Comparison of ENCODE assay signal across 15 mouse cellular contexts in the genomic region with DNA sequence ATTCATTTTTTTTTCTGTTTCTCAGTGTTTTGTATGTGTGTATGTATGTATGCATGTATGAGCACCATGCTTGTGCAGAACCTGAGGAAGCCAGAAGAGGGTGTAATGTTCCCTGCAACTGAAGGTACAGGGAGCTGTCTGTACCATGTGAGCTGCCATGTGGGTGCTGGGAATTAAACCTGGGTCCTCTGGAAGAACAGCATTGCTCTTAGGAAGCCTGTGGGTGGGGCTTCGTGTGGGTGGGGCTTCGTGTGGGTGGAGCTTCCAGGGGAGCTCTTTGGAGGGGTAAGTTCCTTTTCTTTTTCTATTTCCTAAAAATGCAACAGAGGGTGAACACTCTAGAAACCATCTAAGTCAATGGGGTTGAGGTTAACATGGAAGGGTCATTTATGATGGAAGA.
"Had no signal": no experiment of that assay in that cellular context is flagged by ENCODE, and none has a peak within 500 bp of the region (broad histone marks: within the 10 kb centered on the region; RNA-seq: fewer than 3 reads in every experiment).

No protein-coding gene starts in this region.

- H3K4me2 ChIP-seq: neural tube, embryonic 15.5 days; stomach, embryonic 15.5 days had no signal

- H3K4me1 ChIP-seq: stomach, embryonic 15.5 days had no signal

- H3K9me3 ChIP-seq: neural tube, embryonic 15.5 days; stomach, embryonic 15.5 days had no signal

- H3K9ac ChIP-seq: neural tube, embryonic 15.5 days; stomach, embryonic 15.5 days had no signal

- H3K27ac ChIP-seq: neural tube, embryonic 15.5 days; stomach, embryonic 15.5 days; stomach, postnatal 0 days had no signal

- DNase-seq: retina, postnatal 1 day; right cerebral cortex, adult 18-20 months; right cerebral cortex, postnatal 14 days; right cerebral cortex, postnatal 25 days; right cerebral cortex, postnatal 4 days; spleen, adult 18-20 months; thymus, adult 18-20 months; thymus, adult 2 months; thymus, postnatal 14 days; thymus, postnatal 25 days; thymus, postnatal 36 days; thymus, postnatal 4 days had no signal

- H3K27me3 ChIP-seq: neural tube, embryonic 15.5 days; stomach, embryonic 15.5 days had no signal

- H3K4me3 ChIP-seq: neural tube, embryonic 15.5 days; stomach, embryonic 15.5 days had no signal

- H3K36me3 ChIP-seq: neural tube, embryonic 15.5 days; stomach, embryonic 15.5 days had no signal
